8 mouse cellular contexts compared by ENCODE assay signal in genomic region chr10:61418131-61418900, GRCm38 (mm10). TPM values are rescaled to one million over a fixed set of nuclear protein-coding genes. Genes with fewer than 3 reads are reported as not detected.
DNase-seq lines count a peak whose midpoint lies in the region; ATAC-seq and TF ChIP-seq lines count a peak whose summit lies in the region.

No protein-coding gene starts in this region.

- 6% methylated on average over 48 of the region's 50 CpGs for WGBS in spleen, adult 2 months
- WGBS in forebrain, embryonic 14.5 days, result 5% methylated on average over 45 of the region's 50 CpGs
- WGBS in limb, embryonic 11.5 days, result 2% methylated on average over 46 of the region's 50 CpGs
- 2% methylated on average over 46 of the region's 50 CpGs for WGBS in neural tube, embryonic 11.5 days

- ATAC-seq in forebrain, embryonic 14.5 days, result 0 out of 2 replicates have a peak, but pooled peaks have one; percentile 32
- ATAC-seq in limb, embryonic 11.5 days (ENCODE audit: insufficient number of reproducible peaks, low FRiP score, low TSS enrichment, low read depth), result 0 out of 2 replicates have a peak, but pooled peaks have one; percentile 22
- ATAC-seq in neural tube, embryonic 11.5 days (ENCODE audit: insufficient read depth, low FRiP score, low TSS enrichment), result no peak

- no peaks in the 10 kb centered on the region for H3K36me3 ChIP-seq in spleen, adult 2 months (ENCODE audit: control insufficient read depth, insufficient read depth, low read length)
- no peaks in the 10 kb centered on the region for H3K36me3 ChIP-seq in forebrain, embryonic 14.5 days (ENCODE audit: control insufficient read depth, insufficient read depth, low read length)
- no peaks in the 10 kb centered on the region for H3K36me3 ChIP-seq in limb, embryonic 11.5 days (ENCODE audit: control insufficient read depth, insufficient read depth, low read length)
- H3K36me3 ChIP-seq in neural tube, embryonic 11.5 days (ENCODE audit: control insufficient read depth, insufficient read depth, low read length), result no peaks in the 10 kb centered on the region

- peak overlapping the region; percentile 6; the same call in 1 of the 2 replicates for H3K4me3 ChIP-seq in spleen, adult 2 months (ENCODE audit: extremely low read depth, insufficient read depth, insufficient read length)
- H3K4me3 ChIP-seq in forebrain, embryonic 14.5 days (ENCODE audit: low read depth, low read length), result peak overlapping the region; percentile 35
- peak overlapping the region; percentile 39 for H3K4me3 ChIP-seq in limb, embryonic 11.5 days (ENCODE audit: low read depth, low read length)
- H3K4me3 ChIP-seq in neural tube, embryonic 11.5 days (ENCODE audit: low read depth, low read length), result peak overlapping the region; percentile 27

- peak overlapping the region; percentile 58 for H3K9ac ChIP-seq in forebrain, embryonic 14.5 days (ENCODE audit: low read length)
- peak overlapping the region; percentile 55 for H3K9ac ChIP-seq in limb, embryonic 11.5 days (ENCODE audit: low read length)
- no peak overlapping the region for H3K9ac ChIP-seq in neural tube, embryonic 11.5 days (ENCODE audit: low read length)

- H3K9me3 ChIP-seq in forebrain, embryonic 14.5 days (replicated peaks; ENCODE audit: control insufficient read depth, low read length), result no peaks in the 10 kb centered on the region
- no peaks in the 10 kb centered on the region for H3K9me3 ChIP-seq in limb, embryonic 11.5 days (ENCODE audit: control insufficient read depth, low read length)
- no peaks in the 10 kb centered on the region for H3K9me3 ChIP-seq in neural tube, embryonic 11.5 days (ENCODE audit: control insufficient read depth, low read length)

- DNase-seq in spleen, adult 2 months (ENCODE audit: low read depth in 1 of 2, low spot score in 2 of 2), result no peak
- DNase-seq in spleen, postnatal 4 days (ENCODE audit: low spot score in 2 of 2), result no peak
- DNase-seq in forebrain, embryonic 14.5 days (ENCODE audit: low spot score), result peak; percentile 45
- peak; percentile 68 for DNase-seq in limb, embryonic 11.5 days (ENCODE audit: low spot score)
- DNase-seq in neural tube, embryonic 11.5 days (ENCODE audit: low spot score), result peak; percentile 51
- DNase-seq in frontal cortex, postnatal 14 days (ENCODE audit: low spot score in 2 of 2), result no peak
- DNase-seq in urinary bladder, postnatal 14 days (ENCODE audit: low spot score), result no peak
- no peak for DNase-seq in layer of hippocampus, postnatal 36 days

- TF ChIP-seq POLR2A in spleen, adult 2 months (IDR thresholded peaks at IDR 0.05; ENCODE audit: low read depth, low read length), result no peak

- peak overlapping the region; percentile 83 for H3K4me2 ChIP-seq in forebrain, embryonic 14.5 days (ENCODE audit: low read length)
- H3K4me2 ChIP-seq in limb, embryonic 11.5 days (ENCODE audit: low read depth, severe bottlenecking), result peak overlapping the region; percentile 84
- H3K4me2 ChIP-seq in neural tube, embryonic 11.5 days (ENCODE audit: low read depth), result peak overlapping the region; percentile 46

- TF ChIP-seq CTCF in spleen, adult 2 months (IDR thresholded peaks at IDR 0.05; ENCODE audit: extremely low read depth, insufficient read depth, insufficient read length, insufficient replicate concordance), result no peak

- peaks cover 14% of the 10 kb centered on the region for H3K27me3 ChIP-seq in spleen, adult 2 months (ENCODE audit: control insufficient read depth, insufficient read depth, low read length)
- peaks cover 38% of the 10 kb centered on the region for H3K27me3 ChIP-seq in forebrain, embryonic 14.5 days (replicated peaks; ENCODE audit: control insufficient read depth, insufficient read depth, low read length)
- peaks cover 39% of the 10 kb centered on the region for H3K27me3 ChIP-seq in limb, embryonic 11.5 days (ENCODE audit: control insufficient read depth, insufficient read depth, low read length)
- peaks cover 46% of the 10 kb centered on the region for H3K27me3 ChIP-seq in neural tube, embryonic 11.5 days (ENCODE audit: control insufficient read depth, insufficient read depth, low read length)

- peaks cover 5% of the 10 kb centered on the region for H3K4me1 ChIP-seq in spleen, adult 2 months (ENCODE audit: control insufficient read depth, insufficient read depth, insufficient read length)
- H3K4me1 ChIP-seq in forebrain, embryonic 14.5 days (ENCODE audit: control insufficient read depth, insufficient read depth, low read length), result no peaks in the 10 kb centered on the region
- H3K4me1 ChIP-seq in limb, embryonic 11.5 days (ENCODE audit: control insufficient read depth, insufficient read depth, low read length), result peaks cover 8% of the 10 kb centered on the region; the same call in 1 of the 2 replicates
- peaks cover 4% of the 10 kb centered on the region; the same call in 1 of the 2 replicates for H3K4me1 ChIP-seq in neural tube, embryonic 11.5 days (ENCODE audit: control insufficient read depth, insufficient read depth, low read length)

- no peak overlapping the region for H3K27ac ChIP-seq in spleen, adult 2 months (ENCODE audit: insufficient read depth, low read length)
- no peak overlapping the region for H3K27ac ChIP-seq in forebrain, embryonic 14.5 days (ENCODE audit: low read depth, low read length)
- H3K27ac ChIP-seq in limb, embryonic 11.5 days (replicated peaks; ENCODE audit: low read depth, low read length), result no peak overlapping the region
- H3K27ac ChIP-seq in neural tube, embryonic 11.5 days (ENCODE audit: low read depth, low read length), result no peak overlapping the region

RNA-seq across cellular contexts. Expression of gene Nodal, which starts 0.5 kb away (rescaled TPM):
- polyA plus RNA-seq in spleen, adult 2 months (2012; rRNA removed), result 0.14 and 0.19 TPM in 2 replicates
- polyA plus RNA-seq in forebrain, embryonic 14.5 days (2014; fragmentation: Nextera tagmentation; extraction: Ambion mirVana), result 0.14 TPM in 1 of 2 replicates, not detected in the other
- polyA plus RNA-seq in limb, embryonic 11.5 days (2014; fragmentation: Nextera tagmentation; extraction: Ambion mirVana), result not detected in 2 replicates
- not detected in 2 replicates for polyA plus RNA-seq in neural tube, embryonic 11.5 days (2014; fragmentation: Nextera tagmentation; extraction: Ambion mirVana)
- total RNA-seq in layer of hippocampus, postnatal 36 days (2021), result under 1 TPM in 1 of 2 experiments, not detected in 1; 0.22 TPM

RNA-seq across cellular contexts. Expression of gene Eif4ebp2, which starts 34.1 kb away (rescaled TPM):
- polyA plus RNA-seq in spleen, adult 2 months (2012; rRNA removed), result 93.7 and 133 TPM in 2 replicates
- 50.0 and 51.3 TPM in 2 replicates for polyA plus RNA-seq in forebrain, embryonic 14.5 days (2014; fragmentation: Nextera tagmentation; extraction: Ambion mirVana)
- polyA plus RNA-seq in limb, embryonic 11.5 days (2014; fragmentation: Nextera tagmentation; extraction: Ambion mirVana), result 28.5 and 33.3 TPM in 2 replicates
- 27.3 and 34.8 TPM in 2 replicates for polyA plus RNA-seq in neural tube, embryonic 11.5 days (2014; fragmentation: Nextera tagmentation; extraction: Ambion mirVana)
- total RNA-seq in layer of hippocampus, postnatal 36 days (2021), result 10 to 100 TPM; 56.1 to 56.8 TPM

RNA-seq across cellular contexts. Expression of gene Pald1, which starts 35.0 kb away (rescaled TPM):
- 11.7 and 15.0 TPM in 2 replicates for polyA plus RNA-seq in spleen, adult 2 months (2012; rRNA removed)
- polyA plus RNA-seq in forebrain, embryonic 14.5 days (2014; fragmentation: Nextera tagmentation; extraction: Ambion mirVana), result 10.0 and 15.6 TPM in 2 replicates
- 16.0 and 17.0 TPM in 2 replicates for polyA plus RNA-seq in limb, embryonic 11.5 days (2014; fragmentation: Nextera tagmentation; extraction: Ambion mirVana)
- 26.4 and 27.2 TPM in 2 replicates for polyA plus RNA-seq in neural tube, embryonic 11.5 days (2014; fragmentation: Nextera tagmentation; extraction: Ambion mirVana)
- total RNA-seq in layer of hippocampus, postnatal 36 days (2021), result 10 to 100 TPM; 14.3 to 15.4 TPM

RNA-seq across cellular contexts. Expression of gene Lrrc20, which starts 57.3 kb away (rescaled TPM):
- polyA plus RNA-seq in spleen, adult 2 months (2012; rRNA removed), result 5.8 and 7.6 TPM in 2 replicates
- 21.3 TPM in 2 replicates for polyA plus RNA-seq in forebrain, embryonic 14.5 days (2014; fragmentation: Nextera tagmentation; extraction: Ambion mirVana)
- polyA plus RNA-seq in limb, embryonic 11.5 days (2014; fragmentation: Nextera tagmentation; extraction: Ambion mirVana), result 11.6 and 11.8 TPM in 2 replicates
- polyA plus RNA-seq in neural tube, embryonic 11.5 days (2014; fragmentation: Nextera tagmentation; extraction: Ambion mirVana), result 10.3 and 12.4 TPM in 2 replicates
- 10 to 100 TPM; 21.2 to 24.1 TPM for total RNA-seq in layer of hippocampus, postnatal 36 days (2021)

Comparison
In these comparisons a context has a peak if more than half of its experiments do, and no peak if none do; other contexts are left out.
1. DNase-seq: peak in forebrain, embryonic 14.5 days (single experiment), limb, embryonic 11.5 days (single experiment) and neural tube, embryonic 11.5 days (single experiment); none in spleen, adult 2 months (0 of 2), spleen, postnatal 4 days (0 of 2), frontal cortex, postnatal 14 days (0 of 2), urinary bladder, postnatal 14 days (single experiment) and layer of hippocampus, postnatal 36 days (0 of 2).
2. Peak in every context shown above with its lines, with median percentiles within 50 percentile points of each other: H3K4me3 ChIP-seq and H3K4me2 ChIP-seq.